Mouse (Mus musculus): Measurements from ENCODE around the gene Cib4.

- TF ChIP-seq CTCF (IDR thresholded peaks at IDR 0.05; ENCODE audit: low read depth) = no peak
- no peak for TF ChIP-seq EP300 (IDR thresholded peaks at IDR 0.05; ENCODE audit: low read depth)
Measured at GRCm38 (mm10) chr5:30590231-30590630, 44.6 kb upstream of the Cib4 start.
